Mouse (Mus musculus) R1 (cell line): Measurements from ENCODE around the gene Lrmda.
"Not testable (repeated sequence)": the region's sequence is repeated elsewhere in the genome, so short reads cannot be mapped to it uniquely, and the experiment has no call there.

ENCODE experiments used
- DNase-seq: peaks from one replicate; pipeline ENCODE4 v3.0.0-alpha.2; 2018; ENCODE audit warnings: low read depth, low spot score

Lrmda gene

DNA sequence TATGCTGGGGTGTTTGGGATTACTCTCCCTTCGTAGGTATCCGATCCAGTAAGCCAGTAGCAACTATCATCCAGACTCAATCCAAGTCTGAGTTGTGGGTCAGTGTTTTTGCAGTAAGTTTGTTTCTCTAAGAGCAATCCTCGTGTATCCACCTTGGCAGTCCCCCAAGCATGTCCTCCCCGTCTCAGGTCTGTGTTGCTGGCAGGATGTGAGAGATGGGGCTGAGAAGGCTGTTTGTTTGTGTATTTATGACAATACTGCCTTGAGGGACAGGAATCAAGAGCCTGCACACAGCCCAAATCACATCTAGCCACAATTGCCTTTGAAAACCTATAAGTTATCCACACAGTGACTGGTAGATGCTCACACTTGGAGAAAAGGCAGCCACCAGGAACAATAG, 567.3 kb downstream of the Lrmda start:
- no peak for DNase-seq

DNA sequence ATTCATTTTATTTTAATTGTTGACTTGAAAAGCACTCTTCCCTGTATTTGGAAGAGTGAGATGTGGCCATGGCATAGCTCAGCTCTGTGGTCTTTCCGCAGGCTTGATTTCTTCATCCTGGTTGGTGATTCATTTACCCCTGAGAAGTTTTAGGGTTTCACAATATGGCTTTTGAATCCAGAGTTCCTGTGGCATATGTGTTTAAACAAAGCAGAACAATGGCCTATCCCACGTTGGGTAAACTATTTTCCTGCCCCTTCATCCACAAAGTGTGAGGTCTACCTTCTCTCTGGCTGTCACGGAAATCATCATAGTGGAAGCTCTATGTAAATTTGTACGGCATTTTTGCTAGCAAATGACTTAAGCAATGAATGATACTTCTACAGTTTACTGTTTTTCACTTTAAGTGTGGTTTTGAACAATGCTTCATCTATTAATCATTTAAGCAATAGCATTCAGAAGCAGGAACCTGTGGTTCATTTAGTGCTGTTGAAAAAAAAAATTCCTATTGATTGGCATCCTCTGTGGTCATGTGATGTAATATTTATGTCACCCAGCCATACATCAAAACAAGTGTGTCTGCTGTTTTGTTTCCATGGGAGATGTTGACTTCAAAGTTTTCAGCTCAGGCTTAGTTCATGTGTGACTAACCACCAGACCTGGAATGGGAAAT, 567.9 kb downstream of the Lrmda start:
- no peak for DNase-seq

DNA sequence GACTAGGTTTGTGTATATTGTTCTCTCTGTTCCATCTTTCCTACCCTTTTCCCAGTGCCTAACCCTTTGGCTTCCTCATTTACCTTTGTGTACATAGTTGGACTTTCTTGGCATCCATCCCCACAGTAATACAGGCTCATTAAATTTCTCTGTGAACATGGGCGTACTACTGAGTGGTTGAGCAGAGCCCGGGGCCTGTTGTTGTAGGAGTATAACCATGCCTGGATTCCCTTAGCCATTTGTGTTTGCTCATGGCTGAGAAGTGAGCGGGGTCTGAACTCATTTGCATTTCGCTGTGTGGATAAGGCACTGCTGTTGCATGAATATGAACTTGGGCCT, 568.4 kb downstream of the Lrmda start:
- DNase-seq = no peak

DNA sequence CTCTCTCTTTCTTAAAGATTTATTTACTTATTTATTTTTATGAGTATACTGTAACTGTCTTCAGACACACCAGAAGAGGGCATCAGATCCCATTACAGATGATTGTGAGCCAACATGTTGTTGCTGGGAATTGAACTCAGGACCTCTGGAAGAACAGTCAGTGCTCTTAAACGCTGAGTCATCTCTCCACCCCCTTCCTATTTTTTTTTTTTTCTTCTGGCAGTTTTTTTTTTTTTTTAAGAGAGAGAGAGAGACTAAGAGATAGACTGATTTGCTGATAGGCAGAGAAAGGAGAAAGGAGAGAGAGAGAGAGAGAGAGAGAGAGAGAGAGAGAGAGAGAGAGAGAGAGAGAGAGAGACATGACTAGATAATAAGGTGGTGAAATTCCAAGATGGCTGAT, 568.9 kb downstream of the Lrmda start:
- not testable (repeated sequence) for DNase-seq

DNA sequence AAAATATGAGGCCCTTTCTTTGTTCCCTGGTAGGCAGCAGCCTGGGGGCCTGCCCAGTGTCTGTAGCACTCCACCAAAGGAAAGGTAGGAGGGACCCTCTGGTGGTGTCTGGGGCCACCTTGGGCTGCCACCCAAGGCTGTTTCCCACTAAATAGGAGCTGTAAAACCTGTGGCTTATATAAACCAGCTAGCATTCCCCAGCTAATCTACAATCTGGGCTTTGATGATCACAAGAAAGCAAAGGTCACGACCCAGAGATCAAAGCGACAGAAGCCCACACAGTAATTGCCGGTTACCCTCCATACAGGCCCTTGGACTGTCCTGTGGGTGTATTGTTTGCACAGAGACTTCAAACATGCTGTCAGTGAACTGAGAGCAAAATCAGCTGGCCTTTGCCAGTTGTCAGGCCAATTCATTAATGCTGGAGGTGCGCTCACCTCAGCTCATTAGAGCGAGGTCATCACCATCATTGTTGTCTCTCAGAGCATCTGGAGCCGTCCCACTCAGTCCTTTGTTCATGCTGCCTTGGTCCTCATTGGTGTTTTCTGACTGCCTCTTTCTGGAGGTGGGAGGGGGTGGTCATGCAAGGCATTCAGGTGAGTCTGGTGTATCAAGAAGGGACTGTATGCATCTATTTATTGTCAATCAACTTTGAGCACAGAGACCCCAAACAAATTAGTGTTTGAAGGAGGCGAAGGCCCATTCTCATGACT, 570.1 kb downstream of the Lrmda start:
- DNase-seq = no peak

DNA sequence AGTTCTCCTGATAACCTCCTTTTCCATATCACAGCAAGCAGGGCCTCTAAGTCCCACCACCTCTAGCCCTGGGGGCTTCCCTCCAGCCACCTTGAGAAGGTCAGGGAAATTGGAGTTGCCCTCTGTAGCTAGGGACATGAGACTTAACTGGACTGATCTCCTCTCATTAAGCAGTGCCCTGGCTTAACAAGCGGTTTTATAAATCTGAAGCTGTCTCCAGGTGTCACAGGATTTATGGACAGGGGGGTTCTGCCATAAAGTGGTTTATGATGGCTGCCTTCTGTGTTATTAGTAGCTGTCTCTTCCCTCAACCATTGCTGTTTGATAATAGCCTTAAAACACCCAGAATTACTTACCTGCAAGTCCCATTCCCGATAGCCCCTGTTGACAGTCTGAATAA, 571.7 kb downstream of the Lrmda start:
- DNase-seq = no peak

DNA sequence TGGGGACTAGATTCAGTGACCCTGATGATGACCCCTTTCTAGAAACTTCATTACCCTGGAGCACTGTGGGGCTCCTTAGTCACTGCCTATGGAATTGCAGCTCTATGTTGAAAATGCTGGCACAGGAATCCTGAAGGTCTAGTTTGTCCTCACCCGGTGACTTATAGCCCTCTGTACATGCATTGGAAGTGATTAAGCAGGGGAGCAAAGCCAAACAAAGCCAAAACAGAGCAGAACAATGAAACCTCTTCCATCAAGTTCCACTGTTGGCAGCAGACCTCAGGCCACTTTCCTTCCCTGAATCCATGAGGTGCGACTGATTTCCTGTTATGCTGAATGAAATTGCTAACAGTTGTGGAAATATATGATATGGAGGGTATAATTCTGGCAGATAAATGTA, 578.0 kb downstream of the Lrmda start:
- DNase-seq = no peak

DNA sequence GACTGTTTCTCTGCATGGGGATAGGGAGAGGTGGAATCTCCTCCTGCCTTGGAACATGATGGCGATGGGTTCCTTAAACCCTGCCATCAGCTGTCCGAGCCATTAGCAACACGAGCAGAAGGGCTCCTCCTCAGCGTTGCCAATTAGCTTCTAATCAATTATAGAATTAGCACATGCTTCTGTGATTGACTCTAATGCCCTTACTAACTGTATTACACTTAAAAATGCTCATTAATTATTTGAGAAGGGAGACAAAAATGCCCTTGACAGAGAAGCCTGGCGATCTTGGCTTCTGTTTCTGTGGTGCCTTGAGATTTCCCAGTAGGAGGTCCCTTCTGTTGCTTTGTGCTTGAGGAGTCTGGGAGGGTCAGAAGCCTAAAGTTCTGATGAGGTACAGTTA, 579.1 kb downstream of the Lrmda start:
- no peak for DNase-seq

DNA sequence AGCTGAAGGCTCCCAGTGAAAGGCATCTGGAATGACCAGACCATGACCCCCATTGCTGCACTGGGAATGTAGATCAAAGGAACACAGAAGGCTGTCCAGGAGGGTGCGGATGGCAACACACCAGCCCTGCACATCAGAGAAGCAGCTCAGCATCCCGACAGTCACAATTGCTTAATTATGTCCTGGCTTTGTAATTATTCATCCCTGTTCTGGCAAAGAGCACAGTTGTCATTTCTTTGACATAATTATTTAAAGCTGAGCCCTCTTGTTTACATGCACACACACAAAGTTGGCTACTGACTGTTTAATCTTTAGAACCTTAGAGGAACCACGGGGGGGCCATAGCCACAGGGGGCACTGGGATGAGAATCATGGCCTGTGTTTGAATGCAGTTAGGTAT, 580.7 kb downstream of the Lrmda start:
- DNase-seq = no peak

DNA sequence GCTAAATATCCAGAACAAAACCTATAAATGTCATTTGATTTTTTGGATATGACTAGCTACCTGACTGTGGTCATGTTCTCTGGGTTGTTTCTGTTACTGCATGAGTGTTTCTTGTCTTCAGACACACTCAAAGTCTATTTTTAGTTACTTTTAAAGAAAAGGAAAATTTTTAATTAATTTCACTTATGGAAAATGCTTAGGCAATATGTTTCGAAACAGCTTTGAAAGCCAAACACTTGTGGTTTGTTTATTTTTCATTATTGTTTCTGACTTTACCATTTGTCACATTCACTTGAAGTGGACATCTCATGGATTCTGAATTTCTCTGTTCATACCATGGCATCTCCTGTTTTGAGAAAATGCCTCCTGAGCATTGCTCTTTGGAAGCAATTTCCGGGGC, 582.8 kb downstream of the Lrmda start:
- DNase-seq = no peak

DNA sequence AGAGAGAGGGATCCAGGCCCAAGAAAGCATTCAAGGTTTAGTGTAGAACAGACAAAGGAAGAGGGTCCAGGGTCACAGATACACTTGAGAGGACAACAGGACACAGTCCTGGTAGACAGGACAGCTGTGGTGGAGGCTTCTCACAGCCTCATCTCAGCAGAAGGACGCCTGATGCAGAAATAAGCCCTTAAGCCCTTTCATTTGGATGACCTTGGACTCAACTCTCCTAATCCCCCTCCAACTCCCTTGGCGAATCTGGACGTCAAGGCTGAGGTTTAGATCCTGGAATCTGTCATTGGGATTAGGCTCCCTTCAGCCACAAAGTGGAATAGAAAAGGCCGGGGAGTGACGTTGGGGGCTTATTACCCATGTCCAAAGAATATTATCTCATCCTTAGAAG, 589.1 kb downstream of the Lrmda start:
- DNase-seq = no peak

DNA sequence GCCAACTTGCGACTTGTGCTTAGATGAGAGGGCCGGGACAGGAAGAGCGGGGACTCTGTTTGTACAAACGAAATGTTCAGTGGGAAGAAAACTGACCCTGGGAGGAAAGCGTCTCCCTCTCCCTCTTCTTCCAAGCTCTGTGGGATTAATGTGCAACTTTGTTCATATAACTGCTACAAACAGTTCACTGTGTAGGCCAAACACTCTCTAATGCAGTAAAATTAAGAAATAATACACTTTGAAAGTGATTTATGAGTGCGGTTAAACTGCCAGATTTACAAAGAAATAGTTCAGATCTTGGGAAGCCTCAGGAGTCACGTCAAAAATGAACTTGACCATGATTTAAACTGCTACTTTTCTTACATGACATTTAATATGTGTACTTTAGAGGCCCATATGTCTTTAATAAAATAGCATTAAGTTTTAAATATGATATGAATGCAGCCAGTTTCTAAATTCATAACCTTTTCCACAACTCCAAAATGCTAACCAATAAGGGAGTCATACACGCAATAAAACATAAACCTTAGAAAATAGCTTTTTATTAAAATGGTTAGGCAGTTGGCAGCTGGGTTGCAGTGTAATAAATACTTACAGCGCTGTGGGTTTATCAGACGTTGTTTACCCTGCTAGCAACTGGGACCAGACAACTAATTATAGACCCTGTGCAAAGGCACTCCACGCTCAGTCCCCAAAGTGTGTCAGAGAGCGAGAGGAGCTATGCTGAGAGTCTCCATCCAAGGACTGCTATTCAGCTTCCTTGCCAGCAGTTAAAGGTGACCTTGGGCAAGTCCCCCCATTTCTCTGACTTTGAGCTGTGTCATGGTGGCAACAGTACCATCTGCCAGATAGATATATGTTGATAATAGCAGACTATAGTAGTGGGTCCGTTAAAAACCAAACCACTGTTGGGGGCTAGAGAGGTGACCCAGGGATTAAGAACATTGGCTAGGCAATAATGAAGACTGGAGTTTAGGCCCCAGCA, 590.0 kb downstream of the Lrmda start:
- no peak for DNase-seq

DNA sequence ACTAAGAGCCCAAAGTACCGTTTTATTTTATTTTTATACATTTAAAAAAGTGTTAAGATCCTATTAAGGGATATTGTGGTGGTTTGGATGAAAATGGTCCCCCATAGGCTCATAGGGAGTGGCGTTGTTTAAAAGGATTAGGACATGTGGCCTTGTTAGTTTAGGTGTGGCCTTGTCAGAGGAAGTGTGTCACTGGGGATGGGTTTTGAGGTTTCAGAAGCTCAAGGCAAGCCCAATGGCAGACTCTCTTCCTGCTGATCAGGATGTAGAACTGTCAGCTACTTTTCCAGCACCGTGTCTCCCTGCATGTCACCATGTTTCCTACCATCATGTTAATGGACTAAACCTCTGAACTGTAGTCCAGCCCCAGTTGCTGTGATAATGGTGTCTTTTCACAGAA, 591.5 kb downstream of the Lrmda start:
- DNase-seq = no peak

DNA sequence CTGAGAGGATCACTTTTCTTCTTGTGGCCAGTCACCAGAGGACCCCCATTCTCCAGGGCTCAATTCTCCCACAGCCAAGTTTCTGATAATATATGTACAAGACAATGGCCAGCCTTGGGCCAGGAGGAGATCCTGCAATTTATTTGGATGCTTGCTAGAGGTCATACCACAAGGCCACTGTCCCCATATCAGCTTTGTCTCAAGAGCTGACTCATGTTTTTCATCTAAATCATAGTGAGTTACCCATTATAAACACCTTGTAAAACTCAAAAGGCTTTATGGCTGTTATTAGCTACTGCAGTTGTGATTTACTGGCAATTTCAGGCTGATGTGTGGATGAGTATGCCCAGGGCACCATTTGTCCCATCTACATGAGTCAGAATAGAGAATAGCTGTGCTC, 600.7 kb downstream of the Lrmda start:
- no peak for DNase-seq

DNA sequence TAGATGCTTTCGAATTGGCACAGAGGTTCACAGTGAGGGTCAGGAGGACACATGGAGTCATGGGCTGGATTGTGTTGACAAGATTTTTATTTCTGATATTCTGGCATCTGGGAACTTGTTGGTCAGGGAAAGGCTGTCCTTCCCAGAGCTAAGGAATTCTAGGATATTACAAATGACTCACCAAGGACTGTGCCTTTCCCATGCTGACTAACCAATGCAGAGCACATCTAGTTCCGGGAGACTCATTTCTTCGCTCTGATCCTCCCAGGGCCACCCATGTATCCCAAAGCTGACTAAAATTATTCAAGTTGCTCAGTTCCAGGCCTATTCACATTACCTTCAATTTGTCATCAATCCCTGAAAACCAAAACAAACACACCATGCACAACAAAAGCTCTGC, 602.4 kb downstream of the Lrmda start:
- DNase-seq = no peak

DNA sequence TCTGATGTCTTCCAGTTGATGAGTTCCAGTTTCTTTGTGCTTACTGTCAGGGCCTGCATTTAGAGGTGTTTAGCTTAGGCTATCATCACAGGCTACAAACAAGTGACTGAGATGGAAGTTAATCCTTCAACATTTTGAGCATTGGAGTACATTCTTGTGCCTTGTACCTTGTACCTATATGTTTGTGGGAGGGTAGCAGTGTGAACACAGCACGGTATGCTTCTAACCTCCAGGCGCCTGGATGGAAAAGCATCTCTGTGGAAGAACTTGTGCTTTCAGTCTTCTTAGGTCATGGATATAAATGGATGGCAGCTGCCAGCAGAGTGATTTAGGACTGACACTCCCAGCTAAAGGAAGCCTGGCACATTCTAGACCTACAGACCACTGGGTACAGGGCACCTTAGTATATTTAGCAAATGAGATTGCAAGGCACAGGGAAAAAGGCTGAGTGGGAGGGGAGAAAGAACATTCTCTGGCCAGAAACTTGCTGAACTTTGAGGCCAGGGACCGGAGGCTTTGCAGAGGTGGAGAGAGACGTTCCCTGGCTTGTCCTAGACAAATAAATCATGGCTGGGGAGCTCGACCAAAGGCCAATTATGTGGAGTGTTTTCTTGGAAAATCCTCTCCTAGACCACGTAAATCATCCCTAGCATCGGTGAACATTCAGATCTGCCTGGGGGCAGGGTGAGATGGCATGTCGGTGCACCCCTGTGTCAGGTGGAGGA, 607.8 kb downstream of the Lrmda start:
- no peak for DNase-seq

DNA sequence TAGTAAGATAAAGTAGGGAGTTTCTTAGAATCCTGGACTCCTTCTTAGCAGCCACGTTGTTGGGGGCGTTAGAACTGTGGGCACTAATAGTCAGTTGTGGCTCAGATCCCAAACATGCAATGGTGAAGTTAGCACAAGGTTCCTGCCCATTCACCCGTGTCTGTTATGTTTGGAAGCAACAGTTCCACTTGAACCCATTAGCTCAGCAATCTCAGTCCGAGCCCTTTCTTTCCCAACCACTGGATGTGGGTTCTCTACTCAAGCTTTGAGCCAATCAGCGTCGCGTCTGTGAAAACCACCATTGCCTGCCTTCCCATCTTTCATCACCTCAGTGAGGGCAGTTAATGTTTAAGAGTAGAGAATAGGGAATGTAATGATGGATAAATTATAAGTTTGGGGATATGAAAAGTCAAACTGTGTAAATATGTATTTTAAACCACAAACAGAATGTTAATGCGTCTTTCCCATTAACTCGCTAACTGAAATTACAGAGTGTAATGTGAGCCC, 610.9 kb downstream of the Lrmda start:
- no peak for DNase-seq

DNA sequence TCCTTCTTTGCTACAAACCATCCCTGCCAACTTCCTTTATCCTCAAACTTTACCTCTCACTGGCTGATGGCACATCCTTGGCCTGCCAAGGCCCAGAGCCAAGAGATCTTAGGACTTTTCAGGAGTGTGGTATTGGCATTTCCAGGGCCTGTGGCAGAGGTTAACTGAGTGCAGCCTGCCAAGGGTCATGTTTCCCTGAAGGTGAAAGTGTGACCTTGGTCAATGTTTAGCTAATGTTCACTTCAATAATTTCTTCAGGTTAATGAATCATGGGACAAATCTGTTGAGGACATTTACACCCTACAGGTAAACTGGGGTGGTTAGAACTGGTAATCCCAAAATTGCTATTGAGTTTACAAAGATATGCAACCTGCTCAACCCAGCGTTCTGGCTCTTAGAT, 614.1 kb downstream of the Lrmda start:
- no peak for DNase-seq

DNA sequence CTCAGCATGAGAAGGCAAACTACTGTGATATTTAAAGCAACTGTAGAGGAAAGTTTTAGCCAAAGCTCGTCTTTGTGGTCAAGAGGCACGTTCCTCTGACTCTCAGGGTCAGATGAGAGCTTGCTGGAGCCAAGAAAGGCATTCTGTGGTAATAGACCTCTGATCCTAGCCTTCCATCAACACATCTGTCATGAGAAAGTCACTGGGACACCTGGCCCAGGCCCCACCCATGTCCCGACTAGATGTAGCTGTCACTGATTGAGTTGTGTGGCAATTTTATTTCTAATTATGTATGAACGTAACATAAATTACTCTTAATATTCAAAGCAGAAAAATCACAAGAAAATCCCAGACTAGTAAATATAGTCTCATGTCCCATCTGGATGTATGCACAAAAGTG, 624.0 kb downstream of the Lrmda start:
- no peak for DNase-seq

DNA sequence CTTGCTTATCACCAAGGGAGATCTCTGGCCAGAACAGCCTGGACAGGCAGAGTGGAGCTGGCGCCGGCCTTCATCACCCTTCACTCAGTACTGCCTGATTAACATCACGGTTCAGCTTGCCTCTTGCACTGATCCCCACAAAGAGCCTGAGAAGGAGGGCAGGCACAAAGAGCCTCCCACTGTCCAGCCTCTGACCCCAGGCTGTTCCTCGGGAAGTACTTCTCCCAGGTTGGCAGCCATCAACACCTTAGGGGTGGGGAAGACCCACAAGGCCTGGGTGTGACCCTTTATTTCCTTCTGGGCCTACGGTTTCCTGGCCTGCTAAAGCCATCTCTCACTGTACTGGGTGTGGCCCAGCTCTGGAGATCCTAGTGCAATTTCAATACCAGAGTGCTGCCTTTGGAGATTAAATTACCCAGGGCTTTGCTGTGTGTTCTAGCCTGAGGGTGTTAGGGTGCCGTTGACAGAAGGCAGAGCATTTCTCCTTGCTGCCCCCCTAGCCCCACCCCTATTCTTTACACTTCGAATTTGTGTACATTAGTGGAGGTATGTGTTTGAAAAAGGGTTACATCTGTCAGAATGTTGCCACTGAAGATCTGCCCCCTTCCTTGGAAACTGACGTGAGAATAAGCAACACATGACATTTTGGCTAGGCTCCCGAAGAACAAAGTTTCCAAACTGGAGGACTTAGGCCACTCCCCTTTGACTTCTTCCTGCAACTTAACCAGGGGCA, 628.5 kb downstream of the Lrmda start:
- no peak for DNase-seq

DNA sequence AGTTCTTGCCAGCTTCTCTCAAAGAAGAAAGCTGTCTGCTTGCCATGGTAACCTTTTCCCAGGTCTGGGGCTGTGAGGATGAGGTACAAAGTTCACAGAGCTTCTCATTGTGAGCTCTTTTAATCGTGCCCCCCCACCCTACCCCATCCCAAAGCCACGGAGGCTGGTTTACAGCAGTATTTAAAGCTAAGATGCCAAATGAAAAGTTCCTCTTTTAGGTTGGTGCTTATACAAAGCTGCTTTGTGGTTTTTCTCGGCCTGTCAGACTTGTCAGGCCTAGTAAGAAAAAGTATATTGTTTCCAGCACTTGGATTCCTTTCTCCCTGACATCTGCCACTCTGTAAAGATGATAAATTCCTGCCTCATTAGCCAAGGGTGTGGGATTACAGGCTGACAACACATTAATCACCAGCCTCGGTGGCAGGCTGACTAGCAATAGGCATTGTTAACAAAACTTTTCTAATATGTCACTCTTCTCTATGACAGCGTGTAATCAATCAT, 629.9 kb downstream of the Lrmda start:
- DNase-seq = no peak
